ENCODE assay signal across 25 mouse cellular contexts in the genomic region with DNA sequence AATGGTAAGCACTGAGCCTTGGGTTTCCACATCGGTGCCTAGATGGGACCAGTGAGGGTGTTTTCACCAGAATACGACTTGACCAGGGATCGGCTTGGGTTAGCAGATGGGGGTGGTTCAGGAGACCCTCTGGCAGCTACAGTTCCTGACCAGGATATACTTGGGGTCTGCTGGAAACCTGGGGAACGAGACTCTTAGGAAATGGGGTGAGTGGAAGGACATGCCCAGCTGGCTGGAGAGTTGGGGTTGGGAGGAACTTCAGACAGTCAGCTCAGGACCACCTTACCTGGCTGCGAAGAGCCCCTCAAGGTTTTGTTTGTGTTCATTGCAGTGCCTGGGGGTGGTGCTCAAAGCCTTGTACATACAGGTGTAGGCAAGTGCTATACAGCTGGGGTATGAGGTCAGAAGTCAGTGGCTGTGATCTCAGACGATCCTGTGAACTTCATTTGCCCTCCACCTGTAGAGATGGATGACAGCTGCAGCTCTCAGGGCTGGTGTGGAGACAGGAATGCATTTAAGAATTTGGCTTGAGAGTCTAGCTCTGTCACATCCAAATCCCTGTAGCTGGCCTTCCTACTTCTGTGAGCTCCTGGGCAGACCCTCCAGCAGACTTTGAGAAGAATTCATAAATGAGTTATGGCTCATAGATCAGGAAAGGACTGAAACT. TPM values are rescaled to one million over a fixed set of nuclear protein-coding genes. Genes with fewer than 3 reads are reported as not detected.
"Had no signal": no experiment of that assay in that cellular context is flagged by ENCODE, and none has a peak within 500 bp of the region (broad histone marks: within the 10 kb centered on the region; RNA-seq: fewer than 3 reads in every experiment).

No protein-coding gene starts in this region.

- H3K9me3 ChIP-seq: heart, embryonic 12.5 days; heart, embryonic 15.5 days; hindbrain, embryonic 10.5 days; hindbrain, embryonic 12.5 days; intestine, embryonic 15.5 days; limb, embryonic 13.5 days; limb, embryonic 15.5 days had no signal

- H3K36me3 ChIP-seq: heart, embryonic 15.5 days; intestine, embryonic 15.5 days had no signal

- H3K27ac ChIP-seq: heart, embryonic 15.5 days; hindbrain, embryonic 10.5 days; hindbrain, embryonic 12.5 days; hindbrain, embryonic 14.5 days; intestine, embryonic 15.5 days; limb, embryonic 13.5 days; limb, embryonic 15.5 days had no signal

- DNase-seq: gastrocnemius, adult 2 months; gastrocnemius, postnatal 10 days; gastrocnemius, postnatal 25 days; heart, adult 18-20 months; heart, postnatal 4 days; kidney, adult 18-20 months; kidney, adult 8-10 months; kidney, postnatal 10 days; kidney, postnatal 25 days; layer of hippocampus, adult 9-11 months; layer of hippocampus, postnatal 36 days; left cerebral cortex, postnatal 4 days; lung, adult 18-20 months had no signal

- H3K4me2 ChIP-seq: heart, embryonic 12.5 days; heart, embryonic 15.5 days; hindbrain, embryonic 12.5 days; hindbrain, embryonic 14.5 days; intestine, embryonic 15.5 days; limb, embryonic 13.5 days; limb, embryonic 15.5 days had no signal

- H3K27me3 ChIP-seq: heart, embryonic 12.5 days; heart, embryonic 15.5 days; hindbrain, embryonic 12.5 days; intestine, embryonic 15.5 days; limb, embryonic 13.5 days; limb, embryonic 15.5 days had no signal

- H3K9ac ChIP-seq: heart, embryonic 12.5 days; heart, embryonic 15.5 days; hindbrain, embryonic 12.5 days; hindbrain, embryonic 14.5 days; intestine, embryonic 15.5 days; limb, embryonic 13.5 days; limb, embryonic 15.5 days had no signal

- H3K4me3 ChIP-seq: gastrocnemius, adult 2 months; heart, embryonic 12.5 days; heart, embryonic 15.5 days; hindbrain, embryonic 10.5 days; hindbrain, embryonic 12.5 days; intestine, embryonic 15.5 days; limb, embryonic 13.5 days; limb, embryonic 15.5 days had no signal

- ATAC-seq: hindbrain, embryonic 16.5 days; inflammation-experienced regulatory T-cells, adult 6 months; intestine, embryonic 15.5 days; intestine, postnatal 0 days had no signal

RNA-seq across cellular contexts. Expression of a gene that starts 27.8 kb away (rescaled TPM):
- total RNA-seq: layer of hippocampus, adult 18-20 months had no signal
